Mouse (Mus musculus) c-Kit-positive CD71-positive TER-119-negative erythroid progenitor cells, embryonic 14.5 days (primary cell): Measurements from ENCODE around the gene Serinc3.

Experiments used
- DNase-seq: peaks from one replicate; pipeline ENCODE4 v3.0.0-alpha.2; 2013; ENCODE audit warnings: low read depth

Serinc3 gene

DNA sequence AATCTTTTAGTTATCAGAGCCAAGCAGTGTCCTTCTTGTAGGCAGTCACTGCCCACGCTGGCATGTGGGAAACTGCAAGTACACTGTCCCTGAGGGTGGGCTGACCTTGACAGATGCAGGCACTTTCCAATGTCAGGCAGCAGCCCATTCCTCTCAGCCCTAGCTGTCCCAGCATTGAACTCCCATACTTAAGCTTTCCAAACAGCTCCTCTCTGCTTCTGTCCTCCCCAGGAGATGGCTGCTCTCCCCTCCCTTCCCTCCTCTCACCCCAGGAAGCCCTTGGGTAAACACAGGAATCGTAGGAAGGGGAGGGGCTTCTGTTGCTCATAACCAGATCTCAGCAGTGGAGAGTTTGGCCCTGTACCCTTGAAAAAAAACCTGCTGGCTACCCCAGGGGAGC lies 49.8 kb downstream of the Serinc3 start:
- no peak for DNase-seq

DNA sequence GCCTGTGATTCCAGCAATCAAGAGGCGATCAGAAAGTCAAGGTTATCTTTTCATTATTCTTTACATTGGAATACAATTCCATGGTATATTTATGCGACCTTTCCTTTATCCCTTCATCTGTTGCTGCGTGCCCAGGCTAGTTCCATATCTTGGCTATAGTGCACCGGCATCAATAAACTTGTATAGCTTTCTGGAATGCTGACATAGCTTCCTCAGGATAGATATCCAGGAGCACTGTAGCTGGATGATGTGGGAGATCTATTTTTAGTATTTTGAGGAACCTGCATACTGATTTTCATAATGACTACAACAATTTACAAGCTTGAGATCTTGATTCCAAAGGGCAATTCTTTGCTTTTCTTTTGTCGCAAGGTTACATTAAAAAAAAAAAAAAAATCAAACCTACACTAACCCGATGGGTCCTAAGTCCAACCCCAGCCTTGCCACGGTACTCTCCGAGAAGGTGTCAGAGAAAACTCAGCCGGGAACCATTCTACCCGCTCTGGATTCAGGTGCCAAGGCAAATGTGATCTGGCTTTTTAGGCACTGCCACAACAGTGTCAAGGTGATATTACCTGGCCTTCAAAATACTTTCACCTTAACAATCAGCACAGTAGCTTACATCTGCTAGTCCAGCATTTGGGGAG lies 51.2 kb downstream of the Serinc3 start:
- DNase-seq, result no peak

DNA sequence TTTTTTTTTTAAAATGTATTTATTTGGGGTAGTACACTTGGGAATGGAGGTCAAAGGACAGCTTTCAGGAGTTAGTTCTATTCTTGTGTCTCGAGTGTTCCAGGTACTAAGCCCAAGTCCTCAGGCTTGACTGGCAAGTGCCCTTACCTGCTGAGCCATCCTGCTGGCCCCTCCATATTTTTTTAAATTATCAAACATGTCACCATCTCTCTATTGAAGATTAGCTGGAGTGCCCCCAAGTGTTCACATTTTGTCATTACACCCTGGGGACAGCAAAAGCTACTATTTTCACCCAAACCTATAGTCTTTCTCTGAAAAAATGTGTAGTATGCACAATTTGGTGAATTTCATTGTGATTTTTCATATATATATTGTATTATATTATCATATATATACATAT lies 52.8 kb downstream of the Serinc3 start:
- peak; percentile 48 for DNase-seq

DNA sequence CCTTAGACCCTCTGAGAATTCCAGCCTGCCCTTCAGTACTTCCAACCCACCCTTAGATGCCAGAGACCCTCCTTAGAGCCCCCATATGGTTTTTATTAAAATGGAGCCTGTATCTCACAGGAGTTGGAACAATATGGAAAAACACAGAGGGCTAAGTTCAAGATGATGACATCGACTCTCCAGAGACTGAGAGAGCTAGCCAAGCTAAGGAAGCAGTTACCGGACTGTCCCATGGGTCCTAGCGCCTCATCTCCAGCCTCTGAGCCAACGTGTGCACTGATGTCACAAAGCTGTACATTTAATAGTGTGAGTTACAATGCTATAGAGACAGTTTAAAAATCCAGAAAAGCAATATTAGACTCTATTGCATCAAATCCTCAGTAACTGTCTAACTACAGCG lies 53.9 kb downstream of the Serinc3 start:
- DNase-seq, result no peak

DNA sequence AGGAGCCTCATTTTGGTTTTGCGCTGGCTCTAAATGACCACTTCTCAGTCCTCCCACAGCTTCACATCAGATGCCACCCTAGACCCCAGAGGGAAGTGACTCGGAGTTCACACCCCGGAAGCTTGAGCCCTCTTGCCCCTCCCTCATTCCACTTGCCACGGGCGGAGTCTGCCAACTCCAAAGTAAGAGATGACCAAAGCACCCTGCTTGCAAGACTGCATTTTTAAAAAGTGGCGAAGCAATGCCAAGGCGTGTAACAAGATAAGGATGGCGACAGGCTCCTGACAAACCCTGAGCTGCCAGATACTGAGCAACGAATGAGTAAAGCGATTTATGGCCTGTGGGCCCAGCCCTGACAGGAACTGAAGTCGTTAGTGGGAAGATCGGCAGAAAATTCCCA lies 54.7 kb downstream of the Serinc3 start:
- no peak for DNase-seq

DNA sequence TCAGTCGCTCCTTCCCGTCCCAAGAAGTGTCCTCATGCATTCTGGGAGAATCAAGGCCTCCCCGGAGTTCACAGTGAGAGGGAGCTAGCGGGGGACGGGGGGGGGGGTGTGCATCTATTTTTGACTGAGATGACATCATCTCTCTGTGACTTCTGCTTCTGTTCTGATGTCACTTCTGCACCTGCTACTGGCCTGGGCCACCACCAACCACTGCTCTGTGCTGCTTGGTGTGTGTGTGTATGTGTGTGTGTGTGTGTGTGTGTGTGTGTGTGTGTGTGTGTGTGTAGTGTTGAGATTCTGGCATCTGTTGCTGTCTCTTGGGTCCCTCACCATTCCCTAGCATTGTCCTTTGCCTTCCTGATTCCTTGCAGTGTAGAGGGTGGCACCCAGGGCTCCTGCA lies 57.4 kb downstream of the Serinc3 start:
- DNase-seq, result no peak

DNA sequence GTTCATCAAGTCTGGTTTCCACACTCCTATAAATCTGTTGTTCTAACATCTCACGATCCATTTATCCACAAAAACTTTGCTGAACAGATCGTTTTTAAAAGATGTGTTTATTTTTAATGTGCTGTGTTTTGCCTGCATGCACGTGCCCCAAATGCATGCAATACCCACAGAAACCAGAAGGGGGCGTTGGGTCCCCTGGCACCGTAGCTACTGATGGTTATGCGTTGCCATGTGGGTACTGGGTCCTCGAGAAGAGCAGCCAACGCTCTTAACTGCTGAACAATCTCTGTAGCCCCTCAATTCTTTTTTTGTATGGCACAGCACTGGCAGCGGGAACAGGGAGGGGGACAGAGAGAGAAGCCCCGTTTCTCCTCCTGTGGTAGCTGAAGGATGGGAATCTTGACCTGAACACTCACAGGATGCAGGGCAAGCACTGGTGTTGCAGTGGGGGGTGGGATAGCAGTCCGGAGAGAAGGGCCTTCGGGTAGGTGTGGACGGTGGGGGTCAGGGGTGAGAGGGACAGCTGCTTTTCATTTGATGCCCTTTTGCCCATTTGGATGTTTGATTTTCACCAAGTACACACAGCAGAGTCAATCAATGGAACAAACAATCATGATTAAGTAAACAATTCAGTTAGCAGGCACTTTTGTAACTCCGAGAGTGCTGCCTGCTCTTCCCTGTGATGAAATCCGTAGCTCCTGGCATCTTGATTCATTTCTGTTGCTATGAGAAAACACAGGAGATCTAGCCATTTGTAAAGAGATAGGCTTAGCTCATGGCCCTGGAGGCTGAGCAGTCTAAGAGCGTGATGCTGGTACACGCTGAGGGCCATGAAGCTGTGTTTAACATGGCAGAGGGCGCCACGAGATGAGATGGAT lies 58.3 kb downstream of the Serinc3 start:
- DNase-seq, result peak; percentile 35

DNA sequence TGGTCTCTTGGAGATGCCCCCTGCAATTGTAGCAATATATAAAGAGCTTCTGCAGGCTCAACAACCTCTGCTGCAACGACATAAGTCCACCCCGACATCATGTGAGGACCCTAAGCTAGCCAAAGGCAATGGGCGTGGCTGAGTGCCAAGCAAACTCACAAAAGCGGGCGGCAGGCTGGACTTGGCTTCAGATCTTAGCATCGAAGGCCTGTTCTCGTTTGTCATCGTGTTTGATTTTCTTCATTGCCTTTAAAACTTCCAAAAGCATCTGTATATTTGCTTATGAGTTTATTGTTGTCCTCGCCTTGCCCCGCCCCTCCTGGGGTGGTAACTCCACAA lies 60.9 kb downstream of the Serinc3 start:
- DNase-seq, result no peak

DNA sequence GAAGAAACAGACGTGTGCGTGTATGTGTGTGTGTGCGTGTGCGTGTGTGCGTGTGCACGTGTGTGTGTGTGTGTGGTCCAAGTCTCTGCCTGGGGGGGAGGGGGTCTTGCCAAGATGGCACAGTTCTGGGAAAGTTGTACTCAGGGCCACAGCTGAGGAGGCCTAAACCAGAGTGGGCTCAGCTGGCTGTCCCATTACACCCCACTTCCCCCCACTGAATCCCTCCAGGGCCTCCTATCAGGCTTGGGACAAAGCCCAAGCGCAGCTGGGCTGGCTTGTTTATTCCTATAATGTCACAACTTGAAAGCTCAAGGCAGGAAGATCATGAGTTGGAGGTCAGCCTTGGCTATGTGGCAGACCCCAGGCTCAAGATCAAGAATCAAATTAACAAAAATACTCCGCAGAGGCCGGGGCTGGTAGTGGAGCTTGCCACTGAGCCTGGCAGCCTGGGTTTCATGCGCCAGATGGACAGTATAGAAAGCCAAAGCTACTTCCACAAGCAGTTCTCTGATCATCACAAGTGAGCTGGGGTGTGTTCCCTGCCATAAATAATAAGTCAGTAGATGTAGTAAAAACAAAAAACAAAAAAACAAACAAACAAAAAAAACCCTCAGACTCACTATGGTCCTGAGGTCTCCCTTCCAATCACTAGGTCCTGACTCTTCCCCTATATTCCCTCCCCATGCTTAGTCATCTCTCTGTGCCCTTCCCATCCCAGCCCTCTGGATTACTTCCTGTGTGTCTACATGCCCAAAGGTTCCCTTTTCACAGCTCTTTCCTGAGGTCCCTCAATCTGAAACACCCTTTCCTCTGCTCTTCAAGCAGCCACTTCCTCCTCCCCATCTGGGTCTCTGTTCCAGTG lies 61.5 kb downstream of the Serinc3 start:
- DNase-seq, result no peak

DNA sequence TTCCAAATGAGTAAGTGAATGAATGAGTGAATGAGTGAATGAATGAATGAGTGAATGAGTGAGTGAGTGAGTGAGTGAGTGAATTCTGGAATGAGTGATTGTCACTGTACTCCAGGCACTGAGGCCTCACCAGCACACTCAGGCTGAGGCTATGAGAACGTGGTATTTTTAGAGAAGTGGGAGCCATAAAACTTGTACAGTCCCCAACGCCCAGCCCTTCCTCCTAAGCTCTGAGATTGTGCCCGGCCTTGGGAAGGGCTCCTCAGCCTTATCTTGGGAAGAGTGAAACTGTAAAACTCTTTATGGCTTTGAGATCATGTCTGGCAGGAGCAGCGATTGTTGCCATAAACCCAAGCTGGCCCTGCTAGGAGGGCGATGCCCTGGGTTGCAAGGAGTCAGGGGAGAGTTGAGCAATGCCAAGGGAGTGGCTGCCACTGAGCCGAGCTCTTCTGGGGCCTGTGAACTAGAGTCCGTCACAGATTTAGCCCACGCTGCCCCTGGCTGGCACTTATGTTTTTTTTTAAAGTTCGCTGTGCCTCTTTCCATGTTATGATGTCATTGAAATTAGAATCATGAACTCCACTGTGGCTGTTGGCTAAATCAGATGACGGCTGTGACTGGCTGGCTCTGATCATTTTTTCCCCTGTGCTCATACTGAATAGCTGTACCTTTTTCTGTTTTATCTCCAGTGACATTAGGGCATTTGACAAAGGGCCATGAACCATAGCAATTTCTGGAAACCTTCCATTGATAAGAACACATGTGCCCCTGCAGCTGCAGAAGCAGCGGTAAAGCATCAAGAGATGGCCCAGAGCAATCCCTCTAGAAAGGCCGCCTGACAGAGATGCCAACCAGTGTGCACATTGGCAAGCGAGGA lies 64.6 kb downstream of the Serinc3 start:
- DNase-seq, result no peak

DNA sequence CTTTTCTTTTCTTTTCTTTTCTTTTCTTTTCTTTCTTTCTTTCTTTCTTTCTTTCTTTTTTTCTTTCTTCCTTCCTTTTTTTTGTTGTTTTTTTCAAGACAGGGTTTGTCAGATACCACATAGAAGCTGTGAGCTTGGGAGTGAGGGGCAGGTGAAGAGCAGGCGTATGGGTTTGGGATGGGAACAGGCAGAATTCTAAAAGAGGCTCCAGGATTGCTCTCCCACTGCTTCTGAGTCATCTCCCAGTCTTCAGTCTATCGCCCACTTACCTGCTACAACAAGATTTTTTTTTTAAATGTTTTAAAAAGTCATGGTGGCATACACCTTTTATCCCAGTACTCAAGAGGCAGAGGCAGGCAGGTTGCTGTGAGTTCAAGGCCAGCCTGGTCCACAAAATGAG lies 66.9 kb downstream of the Serinc3 start:
- no peak for DNase-seq

DNA sequence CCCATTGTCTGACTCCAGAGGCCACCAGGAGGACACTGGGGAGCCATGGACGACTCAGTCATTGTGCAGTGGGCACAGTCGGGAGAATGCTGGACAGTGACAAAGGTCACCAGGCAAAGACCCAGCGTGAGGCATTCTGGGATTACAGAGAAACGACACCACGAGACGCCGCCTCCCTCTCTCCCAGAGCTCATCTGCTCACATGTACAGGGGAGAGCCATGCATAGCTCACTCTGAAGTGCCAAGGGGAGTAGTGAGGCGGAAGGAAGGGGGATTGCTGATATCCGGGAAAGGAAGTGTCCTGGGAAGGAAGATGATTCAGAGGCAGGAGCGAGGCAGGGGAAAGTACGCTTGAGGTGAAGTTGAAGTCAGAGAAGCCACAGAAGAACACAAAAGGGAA lies 69.7 kb downstream of the Serinc3 start:
- no peak for DNase-seq

DNA sequence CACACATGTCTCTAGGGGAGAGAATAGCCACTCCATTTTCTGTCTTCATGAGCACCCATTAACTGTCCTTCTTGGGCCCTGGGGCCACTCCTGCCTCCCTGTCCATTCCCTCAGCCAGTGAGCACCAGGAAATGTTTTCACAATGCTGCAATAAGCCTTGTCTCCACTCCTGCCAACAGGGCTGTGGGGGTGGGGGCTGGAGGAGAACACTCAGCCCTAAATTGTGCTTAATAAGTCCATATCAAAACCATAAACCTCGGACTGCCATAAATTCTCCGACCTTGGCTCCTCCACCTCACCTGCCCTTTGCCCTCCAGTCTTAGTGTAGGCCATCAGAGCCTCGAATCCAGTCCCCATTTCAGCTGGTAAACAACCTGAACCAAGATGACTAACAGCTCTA lies 70.6 kb downstream of the Serinc3 start:
- DNase-seq, result no peak
